Mouse (Mus musculus) midbrain, embryonic 13.5 days (tissue): Measurements from ENCODE around the gene Mob3b. TPM values are rescaled to one million over a fixed set of nuclear protein-coding genes. Genes with fewer than 3 reads are reported as not detected.

ENCODE experiments used
- ATAC-seq: fragments of 200-750 bp; cut with Nextera tagmentation; 2 replicates; pipeline ENCODE4 v1.8.0; 2017; ENCODE audit warnings: mild to moderate bottlenecking, moderate TSS enrichment, moderate library complexity
- H3K27ac ChIP-seq: fragments of 300-500 bp; sonication (generic); 2 replicates; pipeline ENCODE4 v1.5.1; 2015; ENCODE audit warnings: inconsistent platforms, mild to moderate bottlenecking, moderate library complexity
- H3K27me3 ChIP-seq: fragments of 300-500 bp; sonication (generic); 2 replicates; pipeline ENCODE4 v1.6.1; 2015; ENCODE audit warnings: mild to moderate bottlenecking, inconsistent platforms
- H3K36me3 ChIP-seq: fragments of 300-500 bp; sonication (generic); 2 replicates; pipeline ENCODE4 v1.6.1; 2015; ENCODE audit warnings: mild to moderate bottlenecking, inconsistent platforms
- H3K4me1 ChIP-seq: fragments of 300-500 bp; sonication (generic); replicated peaks from 2 replicates; pipeline ENCODE4 v1.6.1; 2015; ENCODE audit warnings: inconsistent platforms
- H3K4me2 ChIP-seq: fragments of 300-500 bp; sonication (generic); replicated peaks from 2 replicates; pipeline ENCODE4 v1.6.1; 2015; ENCODE audit warnings: moderate library complexity, mild to moderate bottlenecking, inconsistent platforms
- H3K4me3 ChIP-seq: fragments of 300-500 bp; sonication (generic); replicated peaks from 2 replicates; pipeline ENCODE4 v1.5.1; 2015; ENCODE audit warnings: mild to moderate bottlenecking, inconsistent platforms
- H3K9ac ChIP-seq: fragments of 300-500 bp; sonication (generic); replicated peaks from 2 replicates; pipeline ENCODE4 v1.6.1; 2015; ENCODE audit warnings: mild to moderate bottlenecking, inconsistent platforms
- H3K9me3 ChIP-seq: fragments of 300-500 bp; sonication (generic); 2 replicates; pipeline ENCODE4 v1.6.1; 2016; ENCODE audit warnings: mild to moderate bottlenecking, inconsistent platforms
- WGBS: fragments of 180-500 bp; shearing (Covaris S2); methylation state at CpG from one replicate; pipeline ENCODE4 v1.1.7; 2015; 5-methylcytosine and 5-hydroxymethylcytosine counted together
- polyA plus RNA-seq: library from polyadenylated mRNA; unstranded; fragments of >200 nt; fragmentation: Nextera tagmentation; extraction: Ambion mirVana; gene quantifications from 2 replicates; pipeline ENCODE4 v1.2.1, GENCODE M21; 2015

Mob3b gene
- polyA plus RNA-seq, 1 experiment from 2014 or later = 14.9 TPM

GRCm38 (mm10) chr4:34987109-34987508 lies 170.2 kb downstream of the Mob3b start:
- 92% methylated on average over 12 of the region's 12 CpGs for WGBS
- peaks cover 12% of the 10 kb centered on the region for H3K4me1 ChIP-seq
- no peak for ATAC-seq

DNA sequence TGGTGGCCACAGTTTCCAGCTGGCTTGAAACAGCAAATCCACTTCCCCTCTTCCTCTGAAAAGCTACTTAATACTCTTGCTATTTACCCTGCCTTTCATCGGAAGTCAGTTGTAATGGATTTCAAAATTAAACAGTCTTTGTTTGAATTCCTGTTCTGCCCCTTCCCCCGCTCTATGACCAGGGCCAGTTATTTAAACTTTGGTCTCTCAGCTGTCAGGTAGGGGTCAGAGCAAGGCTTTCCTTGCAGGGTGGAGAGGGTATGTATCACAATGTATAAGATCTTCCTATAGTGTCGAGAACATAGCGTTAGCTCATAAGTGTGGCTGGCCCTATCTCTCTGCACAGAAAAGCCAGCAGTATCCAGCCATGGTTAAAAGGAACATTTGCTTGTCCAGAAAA lies 170.6 kb downstream of the Mob3b start:
- no peaks in the 10 kb centered on the region for H3K36me3 ChIP-seq
- H3K4me1 ChIP-seq = peaks cover 11% of the 10 kb centered on the region
- WGBS = 82% methylated on average over 4 of the region's 4 CpGs
- H3K9me3 ChIP-seq = no peaks in the 10 kb centered on the region
- H3K4me3 ChIP-seq = no peak overlapping the region
- H3K27me3 ChIP-seq = no peaks in the 10 kb centered on the region
- H3K27ac ChIP-seq = no peak overlapping the region
- ATAC-seq = no peak
- no peak overlapping the region for H3K9ac ChIP-seq
- H3K4me2 ChIP-seq = no peak overlapping the region

More at GRCm38 (mm10) chr4:34987109-34987508, 170.2 kb downstream of the Mob3b start:
- H3K36me3 ChIP-seq = no peaks in the 10 kb centered on the region
- H3K9me3 ChIP-seq = no peaks in the 10 kb centered on the region
- no peak overlapping the region for H3K27ac ChIP-seq
- H3K27me3 ChIP-seq = no peaks in the 10 kb centered on the region
- H3K9ac ChIP-seq = no peak overlapping the region
- no peak overlapping the region for H3K4me2 ChIP-seq
- H3K4me3 ChIP-seq = no peak overlapping the region

- no peak overlapping the region for H3K9ac ChIP-seq
- H3K27ac ChIP-seq = no peak overlapping the region
- no peak for ATAC-seq
- no peaks in the 10 kb centered on the region for H3K9me3 ChIP-seq
- H3K36me3 ChIP-seq = no peaks in the 10 kb centered on the region
- H3K4me3 ChIP-seq = no peak overlapping the region
- peaks cover 15% of the 10 kb centered on the region for H3K4me1 ChIP-seq
- no peak overlapping the region for H3K4me2 ChIP-seq
- H3K27me3 ChIP-seq = no peaks in the 10 kb centered on the region
- 95% methylated on average over 4 of the region's 4 CpGs for WGBS
Observed at GRCm38 (mm10) chr4:34984377-34984776, 172.9 kb downstream of the Mob3b start.

- no peaks in the 10 kb centered on the region for H3K36me3 ChIP-seq
- peaks cover 15% of the 10 kb centered on the region for H3K4me1 ChIP-seq
- no peak overlapping the region for H3K27ac ChIP-seq
- H3K9ac ChIP-seq = no peak overlapping the region
- ATAC-seq = no peak
- H3K9me3 ChIP-seq = no peaks in the 10 kb centered on the region
- H3K4me2 ChIP-seq = no peak overlapping the region
- WGBS = 89% methylated on average over 6 of the region's 6 CpGs
- no peaks in the 10 kb centered on the region for H3K27me3 ChIP-seq
- H3K4me3 ChIP-seq = no peak overlapping the region
Observed at GRCm38 (mm10) chr4:34983511-34983910, 173.8 kb downstream of the Mob3b start.

GRCm38 (mm10) chr4:34981301-34982172 lies 175.7 kb downstream of the Mob3b start:
- H3K4me3 ChIP-seq = no peak overlapping the region
- 0 out of 2 replicates have a peak, but pooled peaks have one; percentile 20 for ATAC-seq
- peaks cover 15% of the 10 kb centered on the region for H3K4me1 ChIP-seq
- H3K27ac ChIP-seq = no peak overlapping the region
- H3K36me3 ChIP-seq = no peaks in the 10 kb centered on the region
- no peaks in the 10 kb centered on the region for H3K27me3 ChIP-seq
- H3K9me3 ChIP-seq = no peaks in the 10 kb centered on the region
- no peak overlapping the region for H3K9ac ChIP-seq
- no peak overlapping the region for H3K4me2 ChIP-seq
- WGBS = 75% methylated on average over 8 of the region's 8 CpGs

- Histone ChIP-seq H3K4me3 (no peak overlapping the region), H3K4me2 (no peak overlapping the region), H3K4me1 (peaks cover 15% of the 10 kb centered on the region), H3K36me3 (no peaks in the 10 kb centered on the region), H3K27ac (no peak overlapping the region), H3K9ac (no peak overlapping the region), H3K9me3 (no peaks in the 10 kb centered on the region), H3K27me3 (no peaks in the 10 kb centered on the region)
- 0 out of 2 replicates have a peak, but pooled peaks have one; percentile 45 for ATAC-seq
- 70% methylated on average over 8 of the region's 8 CpGs for whole genome bisulfite sequencing
Observed at GRCm38 (mm10) chr4:34980461-34981039, 176.7 kb downstream of the Mob3b start.

DNA sequence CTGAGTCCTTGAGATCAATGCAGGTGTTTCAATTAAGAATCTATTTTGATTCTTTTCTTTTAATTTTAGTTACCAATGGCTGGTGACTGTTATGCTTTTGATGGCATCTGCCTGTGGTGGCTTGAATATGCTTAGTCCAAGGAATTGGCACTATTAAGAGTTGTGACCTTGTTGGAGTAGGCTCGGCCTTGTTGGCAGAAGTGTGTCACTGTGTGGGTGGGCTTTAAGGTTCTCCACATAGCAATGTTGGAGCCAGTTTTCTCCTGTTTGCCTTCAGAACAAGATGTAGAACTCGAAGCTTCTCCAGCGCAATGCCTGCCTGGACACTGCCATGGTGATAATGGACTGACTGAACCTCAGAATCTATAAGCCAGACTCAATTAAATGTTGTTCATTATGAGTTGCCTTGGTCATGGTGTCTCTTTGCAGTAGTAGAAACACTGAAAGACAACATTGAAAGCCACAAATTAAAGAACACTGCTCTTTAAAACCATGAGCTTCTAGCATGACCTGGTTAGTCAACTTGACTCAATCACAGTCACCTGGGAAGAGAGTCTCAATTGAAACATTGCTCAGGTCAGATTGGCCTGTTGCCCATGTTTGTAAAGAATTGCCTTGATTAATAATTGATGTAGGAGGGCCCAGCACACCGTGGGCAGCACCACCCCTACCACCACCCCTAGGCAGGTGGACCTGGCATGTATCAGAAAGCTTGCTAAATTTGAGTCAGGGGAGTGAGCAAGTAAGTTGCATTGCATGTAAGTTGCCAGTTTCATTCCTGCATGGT lies 180.2 kb downstream of the Mob3b start:
- no peak overlapping the region for H3K4me2 ChIP-seq
- H3K36me3 ChIP-seq = no peaks in the 10 kb centered on the region
- no peak overlapping the region for H3K9ac ChIP-seq
- H3K27me3 ChIP-seq = no peaks in the 10 kb centered on the region
- no peak overlapping the region for H3K4me3 ChIP-seq
- WGBS = 95% methylated on average over 4 of the region's 4 CpGs
- H3K4me1 ChIP-seq = peaks cover 15% of the 10 kb centered on the region
- no peak overlapping the region for H3K27ac ChIP-seq
- no peaks in the 10 kb centered on the region for H3K9me3 ChIP-seq
- no peak for ATAC-seq

- 89% methylated on average over 13 of the region's 13 CpGs for WGBS
- Histone ChIP-seq H3K4me1 (peaks cover 9% of the 10 kb centered on the region), H3K4me3 (no peak overlapping the region), H3K27me3 (no peaks in the 10 kb centered on the region), H3K4me2 (no peak overlapping the region), H3K9ac (no peak overlapping the region), H3K27ac (no peak overlapping the region), H3K9me3 (no peaks in the 10 kb centered on the region), H3K36me3 (no peaks in the 10 kb centered on the region)
- no peak for ATAC-seq
Observed at GRCm38 (mm10) chr4:34976331-34976778, 180.9 kb downstream of the Mob3b start.

GRCm38 (mm10) chr4:34974795-34975194 lies 182.5 kb downstream of the Mob3b start:
- WGBS = 92% methylated on average over 5 of the region's 5 CpGs
- H3K36me3 ChIP-seq = no peaks in the 10 kb centered on the region
- no peak overlapping the region for H3K9ac ChIP-seq
- H3K27ac ChIP-seq = no peak overlapping the region
- H3K4me1 ChIP-seq = no peaks in the 10 kb centered on the region
- ATAC-seq = no peak
- H3K4me3 ChIP-seq = no peak overlapping the region
- no peaks in the 10 kb centered on the region for H3K9me3 ChIP-seq
- no peak overlapping the region for H3K4me2 ChIP-seq
- H3K27me3 ChIP-seq = no peaks in the 10 kb centered on the region

- Histone ChIP-seq H3K27me3 (no peaks in the 10 kb centered on the region), H3K4me1 (0 out of 2 replicates have a peak, but pooled peaks cover 2% of the 10 kb centered on the region), H3K9me3 (no peaks in the 10 kb centered on the region), H3K9ac (no peak overlapping the region), H3K27ac (no peak overlapping the region), H3K4me2 (no peak overlapping the region), H3K36me3 (no peaks in the 10 kb centered on the region), H3K4me3 (no peak overlapping the region)
- 88% methylated on average over 6 of the region's 6 CpGs for WGBS
- no peak for ATAC-seq
Observed at GRCm38 (mm10) chr4:34967541-34967940, 189.7 kb downstream of the Mob3b start.

DNA sequence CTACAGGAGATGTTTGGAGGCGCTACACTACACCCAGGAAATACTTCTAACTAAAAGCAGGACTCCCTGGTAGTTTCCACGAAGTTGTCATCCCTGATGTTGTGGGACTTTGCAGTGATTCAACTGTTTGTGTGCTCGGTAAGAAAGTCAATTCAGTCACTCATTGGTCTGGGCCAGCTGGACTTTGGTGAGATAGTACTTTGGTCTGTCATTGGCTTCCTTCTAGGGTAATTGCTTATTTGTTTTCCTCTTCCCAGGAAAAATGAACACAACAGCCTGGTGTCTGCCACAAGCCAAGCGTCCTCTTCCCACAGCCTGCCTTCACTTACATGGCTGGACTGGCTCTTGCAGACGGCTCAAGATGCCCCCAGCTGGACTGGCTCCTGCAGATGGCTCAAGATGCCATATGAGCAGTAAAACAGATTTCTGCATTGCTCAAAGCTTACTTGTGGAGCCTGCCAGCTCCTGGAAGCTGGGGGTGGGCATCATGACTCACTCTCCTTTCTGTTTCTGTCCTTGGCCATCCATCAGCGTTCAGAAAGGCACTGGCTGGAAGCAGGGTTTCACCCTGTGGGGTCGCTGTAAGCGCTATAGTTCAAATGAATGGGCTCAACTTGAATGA lies 190.8 kb downstream of the Mob3b start:
- H3K4me1 ChIP-seq = 0 out of 2 replicates have a peak, but pooled peaks cover 2% of the 10 kb centered on the region
- 84% methylated on average over 8 of the region's 8 CpGs for WGBS
- no peak overlapping the region for H3K4me2 ChIP-seq
- H3K27ac ChIP-seq = no peak overlapping the region
- no peak overlapping the region for H3K4me3 ChIP-seq
- no peak for ATAC-seq
- H3K9ac ChIP-seq = no peak overlapping the region
- H3K9me3 ChIP-seq = no peaks in the 10 kb centered on the region
- H3K27me3 ChIP-seq = no peaks in the 10 kb centered on the region
- no peaks in the 10 kb centered on the region for H3K36me3 ChIP-seq
